Mouse (Mus musculus) heart, embryonic 10.5 days (tissue): ENCODE data around the gene Caskin1. TPM values are rescaled to one million over a fixed set of nuclear protein-coding genes. Genes with fewer than 3 reads are reported as not detected.

Experiments
- DNase-seq: peaks from one replicate; pipeline ENCODE4 v3.0.0-alpha.2; 2017; ENCODE audit warnings: low spot score
- H3K27ac ChIP-seq: fragments of 300-500 bp; sonication (generic); 2 replicates; pipeline ENCODE4 v1.5.1; 2016; ENCODE audit warnings: mild to moderate bottlenecking
- H3K27me3 ChIP-seq: fragments of 300-500 bp; sonication (generic); 2 replicates; pipeline ENCODE4 v1.6.1; 2016; ENCODE audit warnings: mild to moderate bottlenecking; ENCODE audit not compliant: poor library complexity, insufficient read depth, severe bottlenecking
- H3K36me3 ChIP-seq: fragments of 300-500 bp; sonication (generic); 2 replicates; pipeline ENCODE4 v1.6.1; 2016; ENCODE audit warnings: mild to moderate bottlenecking, moderate library complexity
- H3K4me1 ChIP-seq: fragments of 300-500 bp; sonication (generic); 2 replicates; pipeline ENCODE4 v1.6.1; 2016; ENCODE audit warnings: mild to moderate bottlenecking
- H3K4me3 ChIP-seq: fragments of 300-500 bp; sonication (generic); 2 replicates; pipeline ENCODE4 v1.5.1; 2016; ENCODE audit warnings: mild to moderate bottlenecking, moderate library complexity
- H3K9me3 ChIP-seq: fragments of 300-500 bp; sonication (generic); 2 replicates; pipeline ENCODE4 v1.6.1; 2016; ENCODE audit warnings: mild to moderate bottlenecking, moderate library complexity
- WGBS: fragments of 180-500 bp; shearing (Covaris S2); methylation state at CpG from one replicate; pipeline ENCODE4 v1.1.7; 2016; 5-methylcytosine and 5-hydroxymethylcytosine counted together
- polyA plus RNA-seq: library from polyadenylated mRNA; unstranded; fragments of >200 nt; fragmentation: Nextera tagmentation; extraction: Ambion mirVana; gene quantifications from 2 replicates; pipeline ENCODE4 v1.2.1, GENCODE M21; 2016

Caskin1 gene
- polyA plus RNA-seq: 0.71 and 1.4 TPM in 2 replicates

- H3K27me3 ChIP-seq: peaks cover 70% of the 10 kb centered on the region
- 1% methylated on average over 45 of the region's 45 CpGs for WGBS
- H3K4me3 ChIP-seq: peak within 1 kb of the TSS; percentile 82
- H3K4me1 ChIP-seq: peaks cover 26% of the 10 kb centered on the region
- no peaks in the 10 kb centered on the region for H3K36me3 ChIP-seq
- H3K27ac ChIP-seq: peak within 1 kb of the TSS; percentile 79
- no peaks in the 10 kb centered on the region for H3K9me3 ChIP-seq
- no peak for DNase-seq
These were observed at the start of gene Caskin1 for GRCm38 (mm10) chr17:24488186-24488661. Gene Caskin1 (plus strand): TSS chr17:24488601.

GRCm38 (mm10) chr17:24440377-24440776 lies 48.0 kb upstream of the Caskin1 start:
- 92% methylated on average over 8 of the region's 8 CpGs for WGBS
- H3K36me3 ChIP-seq: peaks cover 99% of the 10 kb centered on the region

GRCm38 (mm10) chr17:24441148-24441547 lies 47.3 kb upstream of the Caskin1 start:
- Histone ChIP-seq H3K27ac (no peak overlapping the region), H3K36me3 (peaks cover 99% of the 10 kb centered on the region), H3K4me1 (no peaks in the 10 kb centered on the region), H3K9me3 (no peaks in the 10 kb centered on the region), H3K27me3 (no peaks in the 10 kb centered on the region), H3K4me3 (no peak overlapping the region)
- no peak for DNase-seq
- 47% methylated on average over 2 of the region's 2 CpGs for WGBS

More at GRCm38 (mm10) chr17:24440377-24440776, 48.0 kb upstream of the Caskin1 start:
- H3K4me1 ChIP-seq: no peaks in the 10 kb centered on the region
- no peaks in the 10 kb centered on the region for H3K27me3 ChIP-seq
- no peaks in the 10 kb centered on the region for H3K9me3 ChIP-seq
- no peak for DNase-seq
- no peak overlapping the region for H3K4me3 ChIP-seq
- H3K27ac ChIP-seq: no peak overlapping the region

DNA sequence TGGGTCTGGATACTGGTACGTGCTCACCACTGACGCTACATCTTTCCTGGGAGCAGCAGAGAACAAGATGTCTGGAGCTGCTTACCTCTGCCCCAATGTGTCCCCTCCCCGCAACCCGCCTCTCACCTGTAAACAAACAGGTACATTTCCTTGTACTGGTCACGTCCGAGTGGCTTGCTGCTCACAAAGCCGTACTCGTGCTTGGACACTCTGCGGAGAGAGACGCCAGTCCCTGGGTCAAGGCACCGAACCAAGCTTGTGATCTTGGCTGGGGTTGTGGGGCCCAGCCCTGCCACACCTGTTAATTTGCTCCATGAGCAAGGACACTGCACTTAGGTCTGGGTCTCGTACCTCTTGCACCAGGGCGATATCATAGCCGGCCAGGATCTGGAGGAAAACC lies 46.3 kb upstream of the Caskin1 start:
- no peak for DNase-seq
- Histone ChIP-seq H3K9me3 (no peaks in the 10 kb centered on the region), H3K4me3 (no peak overlapping the region), H3K27me3 (no peaks in the 10 kb centered on the region), H3K36me3 (peaks cover 99% of the 10 kb centered on the region), H3K4me1 (no peaks in the 10 kb centered on the region), H3K27ac (no peak overlapping the region)
- WGBS: 90% methylated on average over 14 of the region's 14 CpGs

DNA sequence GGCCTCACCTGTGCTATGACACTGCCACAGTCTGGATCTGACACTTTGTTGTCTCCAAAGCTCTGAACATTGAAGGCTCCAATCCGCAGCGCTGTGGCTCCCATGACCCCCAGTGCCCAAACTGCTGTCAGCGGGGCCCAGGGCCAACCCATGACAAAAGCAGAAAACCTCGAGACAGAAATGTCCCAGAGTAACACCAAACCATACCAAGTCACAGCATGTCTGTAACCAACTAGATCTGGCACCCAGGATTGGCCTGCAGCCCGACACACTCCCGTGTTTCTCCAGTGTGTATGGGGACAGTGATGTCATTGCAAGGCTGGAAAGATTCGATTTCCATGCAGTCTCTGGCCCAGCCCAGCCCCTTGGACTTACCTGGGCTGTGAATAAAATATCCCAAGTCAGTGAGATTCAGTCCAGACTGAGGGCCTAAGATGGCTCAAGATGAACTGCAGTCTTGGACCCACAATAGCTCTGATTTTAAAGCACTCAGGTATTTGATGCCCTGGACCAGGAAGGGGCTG lies 45.7 kb upstream of the Caskin1 start, which contains the start of gene Dnase1l2:
Dnase1l2 (minus strand) TSS at position 474 of the 524 bp plus-strand sequence.
- Histone ChIP-seq H3K4me1 (no peaks in the 10 kb centered on the region), H3K4me3 (no peak within 1 kb of the TSS), H3K36me3 (peaks cover 99% of the 10 kb centered on the region), H3K27ac (no peak within 1 kb of the TSS), H3K27me3 (no peaks in the 10 kb centered on the region), H3K9me3 (no peaks in the 10 kb centered on the region)
- WGBS: 91% methylated on average over 7 of the region's 7 CpGs
- no peak for DNase-seq

DNA sequence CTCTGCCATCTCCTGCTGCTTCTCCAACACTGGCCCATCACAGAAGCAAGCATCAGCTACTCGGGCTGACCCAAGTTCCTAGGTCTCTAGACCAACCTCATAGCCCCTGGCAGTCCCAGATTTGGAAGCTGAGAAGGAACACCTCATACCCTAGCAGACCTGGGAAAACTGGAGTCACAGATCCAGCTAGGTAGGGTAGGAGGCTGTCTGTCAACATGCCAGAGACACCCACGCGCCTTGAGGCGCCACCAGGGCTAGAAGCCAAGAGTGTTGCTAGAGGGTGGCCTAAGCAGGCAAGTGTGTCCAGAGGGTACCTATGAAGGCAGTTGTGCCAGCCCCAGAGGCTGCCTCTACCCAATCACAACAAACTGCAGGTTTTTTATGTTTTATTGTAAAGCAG lies 45.0 kb upstream of the Caskin1 start:
- Histone ChIP-seq H3K4me3 (no peak overlapping the region), H3K27me3 (no peaks in the 10 kb centered on the region), H3K9me3 (no peaks in the 10 kb centered on the region), H3K36me3 (peaks cover 99% of the 10 kb centered on the region), H3K27ac (no peak overlapping the region), H3K4me1 (no peaks in the 10 kb centered on the region)
- DNase-seq: no peak
- WGBS: 85% methylated on average over 4 of the region's 4 CpGs

GRCm38 (mm10) chr17:24446590-24446989 lies 41.8 kb upstream of the Caskin1 start:
- no peaks in the 10 kb centered on the region for H3K4me1 ChIP-seq
- no peaks in the 10 kb centered on the region for H3K27me3 ChIP-seq
- 93% methylated on average over 8 of the region's 8 CpGs for WGBS
- DNase-seq: no peak
- H3K36me3 ChIP-seq: peaks cover 99% of the 10 kb centered on the region
- no peaks in the 10 kb centered on the region for H3K9me3 ChIP-seq
- H3K27ac ChIP-seq: no peak overlapping the region
- H3K4me3 ChIP-seq: no peak overlapping the region

DNA sequence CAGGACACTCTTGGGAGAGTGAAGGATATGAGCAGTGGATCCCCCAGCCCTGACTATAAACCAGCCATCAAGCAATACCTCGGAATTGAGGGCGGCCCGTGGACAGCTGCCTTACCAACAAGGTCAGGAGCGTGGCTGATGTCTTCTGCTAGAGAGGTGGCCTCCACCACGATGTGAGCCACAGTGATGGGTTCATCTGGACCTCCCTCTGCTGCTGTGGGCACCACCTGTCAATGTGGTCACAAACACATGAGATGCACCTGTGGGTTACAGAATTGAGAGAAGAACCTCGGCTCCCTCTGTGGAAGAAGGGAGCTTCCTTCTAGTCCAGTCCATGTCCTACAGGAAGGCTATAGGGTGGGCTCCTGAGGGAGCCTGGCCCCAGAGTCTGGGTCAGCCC lies 38.9 kb upstream of the Caskin1 start:
- H3K4me1 ChIP-seq: peaks cover 13% of the 10 kb centered on the region
- H3K4me3 ChIP-seq: no peak overlapping the region
- WGBS: 89% methylated on average over 6 of the region's 6 CpGs
- H3K27me3 ChIP-seq: no peaks in the 10 kb centered on the region
- no peak overlapping the region for H3K27ac ChIP-seq
- DNase-seq: peak; percentile 68
- H3K9me3 ChIP-seq: no peaks in the 10 kb centered on the region
- peaks cover 73% of the 10 kb centered on the region for H3K36me3 ChIP-seq

GRCm38 (mm10) chr17:24451220-24451619 lies 37.2 kb upstream of the Caskin1 start:
- 94% methylated on average over 6 of the region's 6 CpGs for WGBS
- Histone ChIP-seq H3K27me3 (no peaks in the 10 kb centered on the region), H3K9me3 (no peaks in the 10 kb centered on the region), H3K36me3 (peaks cover 56% of the 10 kb centered on the region), H3K4me3 (no peak overlapping the region), H3K27ac (no peak overlapping the region), H3K4me1 (peaks cover 13% of the 10 kb centered on the region)
- peak; percentile 69 for DNase-seq

GRCm38 (mm10) chr17:24453372-24453771 lies 35.0 kb upstream of the Caskin1 start:
- peak overlapping the region; percentile 81; the same call in 1 of the 2 replicates for H3K4me3 ChIP-seq
- 79% methylated on average over 2 of the region's 2 CpGs for WGBS

GRCm38 (mm10) chr17:24454218-24454755 lies 34.1 kb upstream of the Caskin1 start:
- WGBS: 7% methylated on average over 14 of the region's 14 CpGs
- H3K4me1 ChIP-seq: peaks cover 13% of the 10 kb centered on the region

More at GRCm38 (mm10) chr17:24453372-24453771, 35.0 kb upstream of the Caskin1 start:
- no peak for DNase-seq
- H3K4me1 ChIP-seq: peaks cover 13% of the 10 kb centered on the region
- H3K27ac ChIP-seq: no peak overlapping the region
- peaks cover 35% of the 10 kb centered on the region for H3K36me3 ChIP-seq
- no peaks in the 10 kb centered on the region for H3K9me3 ChIP-seq
- H3K27me3 ChIP-seq: no peaks in the 10 kb centered on the region

GRCm38 (mm10) chr17:24454756-24455522 lies 33.5 kb upstream of the Caskin1 start:
- WGBS: under 1% methylated on average over 67 of the region's 67 CpGs

More at GRCm38 (mm10) chr17:24454218-24454755, 34.1 kb upstream of the Caskin1 start:
- peak overlapping the region; percentile 81 for H3K4me3 ChIP-seq
- H3K27me3 ChIP-seq: no peaks in the 10 kb centered on the region
- H3K27ac ChIP-seq: peak overlapping the region; percentile 98
- H3K9me3 ChIP-seq: no peaks in the 10 kb centered on the region
- no peak for DNase-seq
- H3K36me3 ChIP-seq: peaks cover 25% of the 10 kb centered on the region

More at GRCm38 (mm10) chr17:24454756-24455522, 33.5 kb upstream of the Caskin1 start:
- peak; percentile 100 for DNase-seq
- Histone ChIP-seq H3K4me1 (peaks cover 13% of the 10 kb centered on the region), H3K9me3 (no peaks in the 10 kb centered on the region), H3K27me3 (no peaks in the 10 kb centered on the region), H3K36me3 (peaks cover 19% of the 10 kb centered on the region), H3K4me3 (peak overlapping the region; percentile 81), H3K27ac (peak overlapping the region; percentile 98)
